Mouse (Mus musculus) hematopoietic stem cell, adult 5-6 weeks (primary cell): ENCODE measurements around the gene Ptch2. TPM values are rescaled to one million over a fixed set of nuclear protein-coding genes. Genes with fewer than 3 reads are reported as not detected.
A peak's percentile ranks its signal among the peaks of the same experiment; 100 is the strongest.

Experiments used
- ATAC-seq, 2 experiments: fragments of 125-278 bp in 1 of 2; replicated peaks in 1 of 2; 2 replicates each; pipeline ENCODE4 v1.8.0; 2016 to 2017; ENCODE audit warnings: inconsistent platforms in 2 of 2, mild to moderate bottlenecking in 2 of 2, moderate number of reproducible peaks in 2 of 2, low read depth in 1 of 2, moderate TSS enrichment in 1 of 2; ENCODE audit not compliant: low FRiP score in 2 of 2, poor library complexity in 2 of 2, severe bottlenecking in 2 of 2, insufficient read depth in 1 of 2, low TSS enrichment in 1 of 2
- total RNA-seq: library from RNA; stranded (forward); fragments of 172-1452, 232-1000 nt; gene quantifications from 2 replicates; pipeline ENCODE4 v1.2.3, GENCODE M21; 2017

The Ptch2 gene
- total RNA-seq: 0.13 TPM in 1 of 2 replicates, not detected in the other

DNA sequence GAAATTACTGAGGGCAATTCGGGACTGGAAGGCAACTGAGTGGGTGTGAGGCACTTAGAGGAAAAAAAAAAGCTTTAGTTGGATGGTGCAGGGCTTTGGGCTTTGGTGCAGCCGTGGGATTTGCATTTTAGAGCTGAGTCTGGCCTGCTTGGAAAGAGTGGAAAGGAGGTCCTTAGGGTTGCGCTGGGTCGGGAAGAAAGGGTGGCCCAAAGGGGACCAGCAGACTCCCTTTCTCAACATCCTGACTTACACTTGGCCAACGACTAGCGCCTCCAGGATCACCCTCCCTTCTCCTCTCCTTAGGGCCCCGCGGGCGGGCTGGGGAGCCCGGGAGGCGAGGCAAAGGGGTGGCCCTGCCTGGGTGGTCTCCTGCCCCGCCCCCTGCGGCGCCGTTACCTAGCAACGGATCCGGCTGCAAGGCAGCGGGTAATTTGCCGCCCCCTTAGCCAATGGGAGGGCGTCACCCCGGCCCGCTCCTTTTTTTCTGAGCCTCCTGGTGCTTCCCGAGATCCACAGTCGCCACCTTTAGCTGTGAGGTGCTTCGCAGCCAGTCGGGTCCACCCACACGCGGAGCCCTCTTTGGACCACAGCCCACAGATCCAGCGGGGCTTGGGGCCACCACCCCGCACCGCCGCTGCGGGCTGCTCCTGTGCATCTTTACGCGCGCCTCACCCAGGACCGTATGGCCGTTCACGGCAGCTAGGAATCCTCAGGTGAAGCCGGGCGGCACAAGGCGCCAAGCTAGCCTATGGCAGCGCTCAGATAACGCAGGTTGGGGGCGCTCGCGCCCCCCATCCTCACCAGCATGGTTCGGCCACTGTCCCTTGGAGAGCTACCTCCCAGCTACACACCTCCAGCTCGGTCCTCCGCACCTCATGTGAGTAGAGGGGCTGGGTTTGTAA lies at the start of gene Ptch2:
TSS of gene Ptch2 (plus strand) at position 525 of the 902 bp plus-strand sequence.
- ATAC-seq: peak; percentile 22 to 56; a peak in 2 of 4 replicates

GRCm38 (mm10) chr4:117048836-117049235 lies 47.0 kb upstream of the Ptch2 start:
- no peak for ATAC-seq

GRCm38 (mm10) chr4:117049485-117049884 lies 46.4 kb upstream of the Ptch2 start:
- ATAC-seq: no peak

DNA sequence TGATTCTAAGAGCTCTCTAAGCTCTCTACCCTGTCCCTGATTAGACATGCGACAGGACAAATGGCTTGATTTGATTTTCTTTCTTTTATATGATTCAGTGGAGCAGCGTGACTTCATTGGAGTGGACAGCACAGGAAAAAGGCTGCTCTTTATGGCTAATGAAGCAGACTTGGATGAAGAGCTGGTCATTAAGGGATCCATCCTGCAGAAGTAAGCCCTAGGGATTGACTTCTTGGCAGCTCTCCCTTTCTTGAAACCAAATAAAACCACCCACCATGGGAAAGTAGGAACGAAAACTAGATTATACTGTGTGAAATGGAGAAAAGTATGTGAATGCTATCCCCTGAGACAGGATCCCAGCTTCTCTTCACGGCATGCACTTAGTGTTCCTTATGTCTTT lies 43.2 kb upstream of the Ptch2 start:
- ATAC-seq: no peak

- ATAC-seq: no peak
These were observed 41.9 kb upstream of the Ptch2 start for GRCm38 (mm10) chr4:117053956-117054355.

GRCm38 (mm10) chr4:117056102-117056501 lies 39.8 kb upstream of the Ptch2 start:
- no peak for ATAC-seq

- ATAC-seq: no peak
These were observed 39.4 kb upstream of the Ptch2 start for GRCm38 (mm10) chr4:117056514-117056913.

- no peak for ATAC-seq
These were observed 37.4 kb upstream of the Ptch2 start for GRCm38 (mm10) chr4:117058512-117058911.

GRCm38 (mm10) chr4:117062700-117063390 lies 33.0 kb upstream of the Ptch2 start:
- no peak for ATAC-seq

DNA sequence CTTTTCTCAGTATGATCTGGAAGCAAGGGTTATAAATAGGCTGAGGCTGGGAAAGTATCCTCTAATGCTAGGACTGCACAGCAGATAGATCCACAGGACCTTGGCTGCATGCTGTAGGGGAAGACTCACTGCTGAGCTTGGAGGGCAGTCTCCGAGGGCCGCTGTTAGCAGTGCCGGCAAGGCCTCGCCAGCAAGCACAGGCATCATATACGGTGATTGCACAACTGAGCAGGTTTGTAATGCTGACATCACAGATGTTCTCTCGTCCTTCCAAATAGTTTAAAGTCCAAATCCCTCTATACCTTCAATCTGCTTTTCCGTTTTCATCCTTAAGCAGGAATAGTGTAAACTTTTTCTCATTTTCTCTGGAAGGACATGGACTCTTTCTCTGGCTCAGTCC lies 27.8 kb upstream of the Ptch2 start:
- ATAC-seq: no peak

GRCm38 (mm10) chr4:117069647-117070046 lies 26.2 kb upstream of the Ptch2 start:
- no peak for ATAC-seq

- ATAC-seq: no peak
These were observed 25.3 kb upstream of the Ptch2 start for GRCm38 (mm10) chr4:117070624-117071023.

DNA sequence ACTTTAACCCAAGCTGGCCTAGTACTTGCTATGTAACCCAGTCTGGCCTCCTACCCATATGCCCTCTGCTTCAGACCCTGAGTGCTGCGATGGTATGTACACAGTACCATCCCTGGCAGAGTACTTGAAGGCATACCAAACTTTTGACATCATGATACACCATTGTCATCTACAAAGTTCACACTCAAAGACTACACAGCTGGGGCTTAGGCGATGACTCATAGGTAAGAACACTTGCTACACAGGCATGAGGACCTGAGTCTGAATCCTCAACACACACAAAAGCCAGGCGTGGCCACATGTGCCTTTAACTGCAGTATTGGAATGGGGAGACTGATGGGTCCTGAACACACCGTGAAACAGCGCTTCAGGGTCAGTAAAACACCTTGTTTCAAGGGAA lies 24.7 kb upstream of the Ptch2 start:
- ATAC-seq: no peak

- no peak for ATAC-seq
These were observed 7.8 kb upstream of the Ptch2 start for GRCm38 (mm10) chr4:117087948-117088640.

DNA sequence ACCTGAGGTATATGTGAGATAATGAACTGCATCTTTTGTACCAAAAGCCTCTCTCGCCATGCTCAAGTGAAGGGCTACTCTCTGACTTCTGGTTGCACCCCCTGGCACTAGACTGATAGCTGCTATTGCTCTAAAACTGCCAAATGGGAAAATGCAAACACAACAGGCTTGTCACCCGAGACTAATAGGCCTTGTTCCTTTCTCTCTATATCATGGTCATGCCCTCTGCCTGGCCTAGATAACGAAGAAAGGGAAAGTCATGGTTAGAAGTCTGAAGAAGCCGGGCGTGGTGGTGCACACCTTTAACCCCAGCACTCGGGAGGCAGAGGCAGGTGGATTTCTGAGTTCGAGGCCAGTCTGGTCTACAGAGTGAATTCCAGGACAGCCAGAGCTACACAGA lies 5.3 kb upstream of the Ptch2 start:
- ATAC-seq: no peak

- ATAC-seq: no peak
These were observed 1.1 kb upstream of the Ptch2 start for GRCm38 (mm10) chr4:117094626-117095361.

DNA sequence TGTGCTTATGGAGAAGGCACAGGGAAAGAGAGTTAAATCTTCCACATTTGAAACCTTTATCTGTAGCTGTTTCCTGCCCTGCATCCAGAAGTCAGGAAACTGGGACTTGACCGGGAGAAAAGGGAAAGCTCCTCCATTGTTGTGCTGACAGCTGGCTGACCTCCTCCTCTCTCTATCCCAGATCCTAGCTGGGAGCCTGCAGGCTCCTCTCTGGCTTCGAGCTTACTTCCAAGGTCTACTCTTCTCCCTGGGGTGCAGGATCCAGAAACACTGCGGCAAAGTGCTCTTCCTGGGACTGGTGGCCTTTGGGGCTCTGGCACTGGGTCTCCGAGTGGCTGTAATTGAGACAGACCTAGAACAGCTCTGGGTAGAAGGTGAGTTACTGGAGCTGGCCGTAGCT lies 791 bp downstream of the Ptch2 start:
- ATAC-seq: no peak
